Mouse (Mus musculus): ENCODE data around the gene Exosc1.

Gene Exosc1

DNA sequence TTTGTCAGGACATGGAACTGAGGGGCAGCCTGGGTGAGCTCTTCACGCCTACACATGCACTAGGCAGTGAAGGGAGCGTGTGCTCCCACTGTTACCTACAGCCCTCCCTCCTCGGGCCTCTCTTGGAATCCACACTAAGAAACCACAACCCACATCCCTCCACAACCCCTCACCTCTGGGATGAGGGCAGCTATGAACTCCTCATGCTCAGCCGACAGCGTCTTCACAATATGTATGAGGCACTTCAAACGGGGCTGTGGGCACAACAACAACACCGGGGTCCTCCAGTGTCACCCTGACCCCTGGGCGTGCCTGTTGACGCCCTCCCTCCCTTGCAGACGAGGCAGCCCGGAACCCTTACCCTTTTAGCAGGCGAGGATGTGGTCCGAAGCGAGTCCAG is 58.9 kb downstream of the Exosc1 start:
- no peak for DNase-seq (ENCODE audit: low spot score in 2 of 2)

Measured in frontal cortex, postnatal 36 days (tissue).